In the genomic region with DNA sequence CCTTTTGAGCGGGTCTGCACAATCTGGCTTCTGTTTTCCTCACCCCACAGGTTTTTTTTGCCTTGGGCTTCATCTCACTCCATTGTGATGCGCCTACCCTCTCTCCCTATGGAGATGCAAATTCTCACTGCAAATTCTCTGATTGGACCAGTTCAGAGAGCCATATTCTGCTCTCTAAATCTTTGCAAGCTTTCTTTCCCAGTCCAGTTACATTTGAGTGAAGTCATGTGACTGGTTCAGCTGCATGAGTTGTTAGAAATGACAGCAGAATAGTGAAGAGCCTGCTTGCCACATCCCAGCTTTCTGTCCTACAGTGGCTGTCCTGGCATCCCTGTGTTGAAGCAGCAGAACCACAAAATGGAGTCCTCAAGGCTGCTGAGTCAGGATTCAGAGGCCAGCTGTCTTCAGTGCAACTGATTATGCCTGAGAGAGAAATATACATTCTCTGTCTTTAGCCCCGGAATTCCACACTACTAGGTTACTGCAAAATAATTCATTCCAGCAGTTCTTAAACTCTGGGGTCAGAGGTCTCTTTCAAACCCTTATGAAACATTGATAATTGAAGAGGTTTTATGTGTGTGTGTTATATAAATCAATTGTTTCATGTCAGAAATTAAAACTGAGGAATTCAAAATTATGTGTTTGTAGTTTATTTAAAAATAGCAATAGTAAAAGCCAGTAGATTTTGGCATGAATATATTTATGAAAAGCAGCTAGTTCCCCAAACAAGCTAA, we compare ENCODE assay signal across 10 mouse cellular contexts.
DNase-seq lines count a peak whose midpoint lies in the region; ATAC-seq and TF ChIP-seq lines count a peak whose summit lies in the region.
"Had no signal": no experiment of that assay in that cellular context is flagged by ENCODE, and none has a peak within 500 bp of the region (broad histone marks: within the 10 kb centered on the region; RNA-seq: fewer than 3 reads in every experiment).

No protein-coding gene starts in this region.

- peak; percentile 44 for ATAC-seq in frontal cortex, adult (ENCODE audit: low TSS enrichment)
- ATAC-seq in forebrain, embryonic 11.5 days (replicated peaks; ENCODE audit: low FRiP score), result 0 out of 2 replicates have a peak, but pooled peaks have one; percentile 48
- ATAC-seq in limb, embryonic 13.5 days (ENCODE audit: low FRiP score, low read depth), result no peak; the same call in 1 of the 2 replicates
- no peak for ATAC-seq in intestine, embryonic 15.5 days

- H3K4me2 ChIP-seq in forebrain, embryonic 11.5 days (ENCODE audit: low read depth, low read length, severe bottlenecking), result no peak overlapping the region
- no peak overlapping the region for H3K4me2 ChIP-seq in limb, embryonic 13.5 days (replicated peaks)
- H3K4me2 ChIP-seq in intestine, embryonic 15.5 days (replicated peaks), result no peak overlapping the region

- no peak overlapping the region for H3K27ac ChIP-seq in MEL (ENCODE audit: control insufficient read depth, low read depth, low read length)
- no peak overlapping the region for H3K27ac ChIP-seq in forebrain, embryonic 11.5 days (ENCODE audit: low read depth, low read length)
- H3K27ac ChIP-seq in limb, embryonic 13.5 days, result peak overlapping the region; percentile 44; the same call in 1 of the 2 replicates
- H3K27ac ChIP-seq in intestine, embryonic 15.5 days, result no peak overlapping the region

- TF ChIP-seq RAD21 in MEL (IDR thresholded peaks at IDR 0.05; ENCODE audit: low read depth, low read length), result no peak

- H3K27me3 ChIP-seq in MEL (ENCODE audit: control insufficient read depth in 1 of 2, insufficient read depth in 2 of 2, low read length in 2 of 2), result no peaks in the 10 kb centered on the region; a peak in 1 of 4 replicates
- no peaks in the 10 kb centered on the region for H3K27me3 ChIP-seq in forebrain, embryonic 11.5 days (ENCODE audit: control insufficient read depth, insufficient read depth, low read length)
- no peaks in the 10 kb centered on the region for H3K27me3 ChIP-seq in limb, embryonic 13.5 days
- no peaks in the 10 kb centered on the region for H3K27me3 ChIP-seq in intestine, embryonic 15.5 days (replicated peaks)

- no peak for TF ChIP-seq POLR2A in MEL (IDR thresholded peaks at IDR 0.05; ENCODE audit: control insufficient read depth in 1 of 2, insufficient read depth in 1 of 2, low read depth in 1 of 2, low read length in 2 of 2, poor library complexity in 1 of 2)

- TF ChIP-seq EP300 in MEL (IDR thresholded peaks at IDR 0.05; ENCODE audit: low read depth in 1 of 2, low read length in 2 of 2), result no peak

- DNase-seq in frontal cortex, adult 2 months (ENCODE audit: extremely low spot score in 1 of 2, low spot score in 1 of 2), result no peak
- no peak for DNase-seq in MEL (ENCODE audit: low read depth, low spot score)
- DNase-seq in forebrain, embryonic 11.5 days (ENCODE audit: low spot score), result no peak
- no peak for DNase-seq in thymus, postnatal 14 days
- DNase-seq in adrenal gland, adult 2 months, result no peak
- DNase-seq: cerebellum, adult 9-10 months; lung, postnatal 4 days had no signal

- peaks cover 0 to 2% of the 10 kb centered on the region in 2 experiments; a peak in 1 of 4 replicates for H3K36me3 ChIP-seq in MEL (ENCODE audit: control insufficient read depth in 1 of 2, insufficient read depth in 2 of 2, low read length in 2 of 2)
- no peaks in the 10 kb centered on the region for H3K36me3 ChIP-seq in forebrain, embryonic 11.5 days (ENCODE audit: control insufficient read depth, insufficient read depth, low read length)
- no peaks in the 10 kb centered on the region for H3K36me3 ChIP-seq in limb, embryonic 13.5 days
- no peaks in the 10 kb centered on the region for H3K36me3 ChIP-seq in intestine, embryonic 15.5 days

- peaks cover 0 to 10% of the 10 kb centered on the region in 2 experiments; a peak in 1 of 4 replicates for H3K4me1 ChIP-seq in MEL (ENCODE audit: control insufficient read depth in 1 of 2, insufficient read depth in 2 of 2, low read length in 2 of 2)
- peaks cover 8% of the 10 kb centered on the region; the same call in 1 of the 2 replicates for H3K4me1 ChIP-seq in forebrain, embryonic 11.5 days (replicated peaks; ENCODE audit: control insufficient read depth, insufficient read depth, low read length)
- H3K4me1 ChIP-seq in limb, embryonic 13.5 days, result peaks cover 27% of the 10 kb centered on the region
- no peaks in the 10 kb centered on the region for H3K4me1 ChIP-seq in intestine, embryonic 15.5 days (replicated peaks)

- WGBS in forebrain, embryonic 11.5 days, result 29% methylated on average over 3 of the region's 3 CpGs
- WGBS in limb, embryonic 13.5 days, result 40% methylated on average over 3 of the region's 3 CpGs
- 60% methylated on average over 3 of the region's 3 CpGs for WGBS in intestine, embryonic 15.5 days

- no peak overlapping the region for H3K4me3 ChIP-seq in MEL (ENCODE audit: control insufficient read depth in 1 of 2, insufficient read depth in 1 of 2, low read depth in 2 of 2, low read length in 2 of 2)
- no peak overlapping the region for H3K4me3 ChIP-seq in forebrain, embryonic 11.5 days (ENCODE audit: low read depth, low read length)
- H3K4me3 ChIP-seq in limb, embryonic 13.5 days, result no peak overlapping the region
- H3K4me3 ChIP-seq in intestine, embryonic 15.5 days (replicated peaks), result no peak overlapping the region

- no peaks in the 10 kb centered on the region for H3K9me3 ChIP-seq in MEL (replicated peaks; ENCODE audit: insufficient read depth, low read length)
- H3K9me3 ChIP-seq in forebrain, embryonic 11.5 days (ENCODE audit: control insufficient read depth, low read length), result no peaks in the 10 kb centered on the region
- no peaks in the 10 kb centered on the region for H3K9me3 ChIP-seq in limb, embryonic 13.5 days
- H3K9me3 ChIP-seq in intestine, embryonic 15.5 days, result no peaks in the 10 kb centered on the region

- no peak overlapping the region for H3K9ac ChIP-seq in MEL (ENCODE audit: control insufficient read depth, low read depth, low read length, poor library complexity, severe bottlenecking)
- H3K9ac ChIP-seq in forebrain, embryonic 11.5 days (ENCODE audit: low read length), result no peak overlapping the region
- no peak overlapping the region for H3K9ac ChIP-seq in limb, embryonic 13.5 days
- no peak overlapping the region for H3K9ac ChIP-seq in intestine, embryonic 15.5 days

- H3K79me2 ChIP-seq in MEL (ENCODE audit: control insufficient read depth, insufficient read depth, low read length, poor library complexity), result no peaks in the 10 kb centered on the region

- TF ChIP-seq CTCF in MEL (IDR thresholded peaks at IDR 0.05 in 2 of 3, conservative IDR thresholded peaks at IDR 0.05 in 1 of 3; ENCODE audit: control insufficient read depth in 1 of 3, insufficient read depth in 1 of 3, low read depth in 2 of 3, low read length in 3 of 3, poor library complexity in 1 of 3, severe bottlenecking in 1 of 3), result no peak

TF ChIP-seq in MEL, 35 proteins besides CTCF, POLR2A, EP300 and RAD21:
- TF ChIP-seq ETS1 (IDR thresholded peaks at IDR 0.05; ENCODE audit: low read depth, low read length), result no peak
- TF ChIP-seq E2F4 (IDR thresholded peaks at IDR 0.05; ENCODE audit: borderline replicate concordance, low read depth, low read length), result no peak
- peak; percentile 22; the same call in 1 of the 2 replicates for TF ChIP-seq USF1 (IDR thresholded peaks at IDR 0.05; ENCODE audit: low read depth, low read length)
- TF ChIP-seq NELFE (IDR thresholded peaks at IDR 0.05; ENCODE audit: low read depth, low read length), result no peak
- no peak for TF ChIP-seq TCF12 (IDR thresholded peaks at IDR 0.05; ENCODE audit: low read depth, low read length)
- TF ChIP-seq POLR2AphosphoS2 (IDR thresholded peaks at IDR 0.05; ENCODE audit: low read length), result no peak

Comparison
In these comparisons a context has a peak if more than half of its experiments do, and no peak if none do; other contexts are left out.
1. ATAC-seq: peak in frontal cortex, adult (single experiment) and forebrain, embryonic 11.5 days (single experiment); none in limb, embryonic 13.5 days (single experiment) and intestine, embryonic 15.5 days (single experiment).